Mouse (Mus musculus): Measurements from ENCODE around the gene Dynlt1f. TPM values are rescaled to one million over a fixed set of nuclear protein-coding genes. Genes with fewer than 3 reads are reported as not detected.
"Not testable (repeated sequence)": the region's sequence is repeated elsewhere in the genome, so short reads cannot be mapped to it uniquely, and the experiment has no call there.

Dynlt1f gene
- polyA plus RNA-seq, 1 experiment from 2014 or later: 185 TPM

DNA sequence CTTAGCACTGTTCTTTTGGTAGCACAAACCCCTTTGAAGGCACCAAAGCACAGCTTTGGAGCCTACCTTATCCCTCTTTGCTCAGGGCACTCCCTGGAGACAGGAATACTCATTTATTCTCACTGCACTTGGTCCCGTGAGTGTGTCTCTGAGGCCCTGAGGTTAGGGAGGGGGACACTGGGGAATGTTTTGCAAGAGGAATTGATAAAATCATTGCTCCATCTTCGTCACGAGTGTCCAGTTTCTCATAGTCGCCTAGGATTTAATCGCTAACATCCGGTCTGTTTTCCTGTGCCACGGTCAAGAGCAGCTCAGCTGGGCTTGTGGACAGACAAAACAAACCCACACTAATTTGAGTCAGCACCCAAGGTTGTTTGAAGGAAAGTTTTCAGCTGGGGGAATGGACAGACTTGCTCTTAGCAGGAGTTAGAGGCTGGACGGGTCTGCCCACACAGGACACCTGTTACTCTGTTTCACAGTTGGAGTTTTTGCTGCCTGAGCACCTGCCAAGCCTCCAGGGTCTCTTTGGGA, 29.7 kb upstream of the Dynlt1f start:
- WGBS: 58% methylated on average over 5 of the region's 8 CpGs
- not testable (repeated sequence) for H3K4me2 ChIP-seq; H3K27ac ChIP-seq; H3K36me3 ChIP-seq; H3K4me3 ChIP-seq; H3K9ac ChIP-seq; H3K9me3 ChIP-seq (replicated peaks); H3K27me3 ChIP-seq; H3K4me1 ChIP-seq (replicated peaks)
- 0 out of 2 replicates have a peak, but pooled peaks have one; percentile 16 for ATAC-seq (replicated peaks; ENCODE audit: insufficient number of reproducible peaks, insufficient read depth, low FRiP score, low read depth)

DNA sequence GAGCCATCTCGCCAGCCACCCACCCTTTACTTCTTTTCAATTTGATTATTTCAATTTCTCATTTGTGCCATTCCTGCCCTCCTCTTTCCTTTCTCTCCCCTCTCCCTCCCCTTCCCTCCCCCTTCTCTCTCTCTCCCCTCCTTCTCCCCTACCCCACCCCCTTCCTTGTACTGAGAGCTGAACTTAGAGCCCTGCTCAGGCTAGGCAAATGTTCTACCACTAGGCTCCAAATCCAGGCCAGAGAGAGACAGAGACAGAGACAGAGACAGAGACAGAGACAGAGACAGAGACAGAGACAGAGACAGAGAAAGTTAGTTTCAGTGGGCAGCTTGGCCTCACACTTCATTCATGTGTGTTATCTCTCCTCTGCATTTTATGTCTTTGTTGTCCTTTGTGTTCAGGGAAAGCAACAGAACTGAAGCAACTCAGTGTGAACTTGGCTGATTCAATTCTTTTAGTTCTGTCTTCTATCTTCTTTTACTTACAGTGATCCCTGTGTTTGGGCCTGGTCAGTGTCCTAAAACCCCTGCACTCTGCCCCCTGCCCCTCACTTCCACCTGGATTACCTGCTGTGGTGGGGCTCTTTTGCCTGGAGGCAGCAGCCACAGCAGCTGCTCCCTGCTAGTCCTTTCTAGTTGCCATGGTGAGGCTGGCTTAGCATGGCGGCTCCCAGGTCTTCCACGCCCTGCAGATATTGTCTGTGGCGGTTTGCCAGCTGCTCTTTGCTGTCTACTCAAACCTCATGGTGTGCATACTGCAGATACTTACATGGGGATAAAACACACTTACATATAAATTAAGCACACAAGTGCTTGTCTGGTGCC, 29.0 kb upstream of the Dynlt1f start:
- not testable (repeated sequence) for H3K4me2 ChIP-seq; H3K9ac ChIP-seq; H3K27me3 ChIP-seq; H3K36me3 ChIP-seq; H3K9me3 ChIP-seq (replicated peaks); H3K27ac ChIP-seq; H3K4me3 ChIP-seq; H3K4me1 ChIP-seq (replicated peaks)
- ATAC-seq (replicated peaks; ENCODE audit: insufficient number of reproducible peaks, insufficient read depth, low FRiP score, low read depth): peak; percentile 57
- no CpG with 5 or more reads among the region's 4 CpGs for WGBS

GRCm38 (mm10) chr17:6683702-6684101, 28.0 kb upstream of the Dynlt1f start:
- not testable (repeated sequence) for H3K9me3 ChIP-seq (replicated peaks); H3K27me3 ChIP-seq; ATAC-seq (replicated peaks; ENCODE audit: insufficient number of reproducible peaks, insufficient read depth, low FRiP score, low read depth); H3K4me2 ChIP-seq; H3K9ac ChIP-seq; H3K4me3 ChIP-seq; H3K4me1 ChIP-seq (replicated peaks); H3K36me3 ChIP-seq; H3K27ac ChIP-seq
- WGBS: 100% methylated on average over 1 of the region's 5 CpGs

DNA sequence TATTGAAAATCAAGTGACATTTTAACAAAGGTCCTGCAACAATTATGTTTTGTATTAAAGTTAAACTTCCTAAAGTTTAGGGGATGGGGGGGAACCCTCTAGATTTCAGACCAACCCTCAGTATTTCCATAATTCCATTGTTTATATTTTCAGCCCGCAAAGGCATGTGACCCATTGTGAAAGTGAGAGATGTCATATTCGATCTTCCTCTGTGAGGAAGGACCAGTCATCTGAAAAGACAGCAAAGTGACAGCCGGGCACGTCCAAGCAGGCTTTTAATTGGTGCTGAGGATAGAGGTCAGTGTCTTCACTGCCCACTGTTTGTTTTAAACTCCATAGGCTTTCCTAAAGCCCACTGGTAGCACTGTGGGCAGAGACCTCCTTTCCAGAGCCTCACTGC, 26.0 kb upstream of the Dynlt1f start:
- not testable (repeated sequence) for ATAC-seq (replicated peaks; ENCODE audit: insufficient number of reproducible peaks, insufficient read depth, low FRiP score, low read depth); H3K9ac ChIP-seq; H3K4me2 ChIP-seq; H3K9me3 ChIP-seq (replicated peaks); H3K27ac ChIP-seq; H3K4me1 ChIP-seq (replicated peaks); H3K36me3 ChIP-seq; H3K4me3 ChIP-seq; H3K27me3 ChIP-seq
- 75% methylated on average over 4 of the region's 4 CpGs for WGBS

DNA sequence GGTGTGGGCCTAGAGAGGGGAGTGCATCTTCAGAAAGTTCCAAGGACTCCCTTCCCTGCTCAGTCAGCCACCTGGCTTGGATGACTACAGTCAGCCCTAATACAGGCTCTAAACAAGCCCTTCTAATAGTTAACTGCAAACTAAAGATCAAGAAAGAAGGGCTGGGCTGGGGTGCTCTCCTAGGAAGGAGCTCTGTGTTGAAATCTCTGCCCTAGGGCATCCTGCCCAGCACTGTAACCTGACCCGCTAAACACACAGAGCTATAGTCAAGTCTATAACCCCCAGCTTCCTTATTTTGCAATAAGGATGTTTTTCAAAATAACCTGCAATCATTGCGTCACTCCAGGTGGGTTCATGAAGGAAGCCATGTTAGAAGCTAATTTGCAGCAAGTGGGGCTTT, 22.4 kb upstream of the Dynlt1f start:
- H3K9me3 ChIP-seq (replicated peaks); H3K27ac ChIP-seq; H3K4me2 ChIP-seq; H3K4me1 ChIP-seq (replicated peaks); H3K9ac ChIP-seq; H3K36me3 ChIP-seq; H3K27me3 ChIP-seq; ATAC-seq (replicated peaks; ENCODE audit: insufficient number of reproducible peaks, insufficient read depth, low FRiP score, low read depth); H3K4me3 ChIP-seq: not testable (repeated sequence)
- 60% methylated on average over 1 of the region's 2 CpGs for WGBS

GRCm38 (mm10) chr17:6674297-6674696, 18.6 kb upstream of the Dynlt1f start:
- not testable (repeated sequence) for H3K36me3 ChIP-seq; H3K27me3 ChIP-seq; H3K4me2 ChIP-seq; H3K4me1 ChIP-seq (replicated peaks); ATAC-seq (replicated peaks; ENCODE audit: insufficient number of reproducible peaks, insufficient read depth, low FRiP score, low read depth); H3K9me3 ChIP-seq (replicated peaks); H3K27ac ChIP-seq; H3K4me3 ChIP-seq; H3K9ac ChIP-seq
- 56% methylated on average over 5 of the region's 5 CpGs for WGBS

DNA sequence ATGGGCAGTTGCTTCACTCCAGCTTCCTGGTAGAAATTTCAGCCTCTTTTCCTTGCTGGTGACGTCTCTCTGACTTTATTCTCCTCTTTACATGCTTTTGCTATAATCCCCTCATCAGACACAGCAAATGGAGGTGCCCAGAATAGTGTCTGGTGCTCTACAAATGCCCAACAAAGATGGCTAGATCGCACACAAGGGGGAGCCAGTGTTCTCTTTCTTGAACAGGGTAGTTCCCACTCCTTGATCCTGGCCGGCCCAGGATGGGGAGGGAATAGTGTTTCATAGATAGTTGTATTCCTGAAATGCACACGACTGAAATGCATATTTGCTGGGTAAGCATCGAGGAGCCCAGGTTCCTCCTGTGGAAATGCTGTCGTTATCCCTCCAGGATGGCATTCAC, 12.8 kb upstream of the Dynlt1f start:
- ATAC-seq (replicated peaks; ENCODE audit: insufficient number of reproducible peaks, insufficient read depth, low FRiP score, low read depth); H3K4me1 ChIP-seq (replicated peaks); H3K27ac ChIP-seq; H3K36me3 ChIP-seq; H3K9me3 ChIP-seq (replicated peaks); H3K4me2 ChIP-seq; H3K4me3 ChIP-seq; H3K27me3 ChIP-seq; H3K9ac ChIP-seq: not testable (repeated sequence)
- no CpG with 5 or more reads among the region's 6 CpGs for WGBS

DNA sequence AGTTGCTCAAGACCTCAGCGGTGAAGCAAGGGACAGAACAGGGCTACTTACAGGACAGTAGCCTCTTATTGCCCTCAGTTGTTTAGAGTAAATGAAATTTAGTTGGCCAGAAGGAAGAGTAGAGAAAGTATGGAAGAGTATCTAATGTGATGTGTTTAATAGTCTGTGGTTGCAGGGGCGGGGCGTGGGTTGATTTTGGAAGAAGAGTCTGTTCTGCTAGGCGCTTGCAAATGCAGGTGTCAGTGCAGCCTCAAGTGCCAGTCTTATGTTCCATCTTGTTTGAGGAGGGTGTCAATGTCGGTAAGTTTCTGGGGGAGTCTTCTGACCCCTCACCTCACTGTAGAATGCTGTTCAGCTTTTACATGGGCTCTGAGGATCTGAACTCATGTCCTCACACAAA, 9.7 kb upstream of the Dynlt1f start:
- H3K27ac ChIP-seq; H3K9me3 ChIP-seq (replicated peaks); ATAC-seq (replicated peaks; ENCODE audit: insufficient number of reproducible peaks, insufficient read depth, low FRiP score, low read depth); H3K27me3 ChIP-seq; H3K4me1 ChIP-seq (replicated peaks); H3K36me3 ChIP-seq; H3K4me2 ChIP-seq; H3K9ac ChIP-seq; H3K4me3 ChIP-seq: not testable (repeated sequence)
- WGBS: 83% methylated on average over 4 of the region's 5 CpGs

GRCm38 (mm10) chr17:6662840-6663239, 7.1 kb upstream of the Dynlt1f start:
- H3K27me3 ChIP-seq; H3K4me3 ChIP-seq; H3K4me2 ChIP-seq; ATAC-seq (replicated peaks; ENCODE audit: insufficient number of reproducible peaks, insufficient read depth, low FRiP score, low read depth); H3K27ac ChIP-seq; H3K9ac ChIP-seq; H3K36me3 ChIP-seq; H3K4me1 ChIP-seq (replicated peaks); H3K9me3 ChIP-seq (replicated peaks): not testable (repeated sequence)
- whole genome bisulfite sequencing: 50% methylated on average over 3 of the region's 3 CpGs

- peak; percentile 56 for ATAC-seq (replicated peaks; ENCODE audit: insufficient number of reproducible peaks, insufficient read depth, low FRiP score, low read depth)
- WGBS: 40% methylated on average over 10 of the region's 11 CpGs
- H3K27me3 ChIP-seq; H3K36me3 ChIP-seq; H3K4me2 ChIP-seq; H3K9ac ChIP-seq; H3K9me3 ChIP-seq (replicated peaks); H3K4me1 ChIP-seq (replicated peaks); H3K4me3 ChIP-seq; H3K27ac ChIP-seq: not testable (repeated sequence)
Observed at GRCm38 (mm10) chr17:6661093-6661816, 5.6 kb upstream of the Dynlt1f start.

DNA sequence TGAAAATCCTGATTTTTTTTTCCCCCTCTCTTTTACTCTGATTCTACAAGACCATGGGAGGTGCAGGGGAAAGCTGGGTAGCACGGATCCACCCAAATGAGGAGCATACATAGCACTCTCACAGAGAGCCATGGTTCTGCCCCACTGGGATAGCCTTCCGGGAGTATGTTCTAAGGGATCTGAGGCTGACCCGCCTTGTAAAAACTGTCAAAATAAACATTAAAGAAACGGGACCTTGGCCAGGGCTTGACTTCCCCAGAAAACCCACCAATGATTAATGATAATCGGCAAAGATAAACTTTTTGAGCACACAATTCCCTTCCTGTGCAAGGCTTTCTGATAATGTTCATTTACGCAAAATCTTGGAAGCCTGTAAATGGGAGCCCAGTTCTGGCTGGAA, 4.9 kb upstream of the Dynlt1f start:
- H3K4me3 ChIP-seq; H3K9ac ChIP-seq; H3K36me3 ChIP-seq; H3K4me2 ChIP-seq; H3K9me3 ChIP-seq (replicated peaks); ATAC-seq (replicated peaks; ENCODE audit: insufficient number of reproducible peaks, insufficient read depth, low FRiP score, low read depth); H3K4me1 ChIP-seq (replicated peaks); H3K27ac ChIP-seq; H3K27me3 ChIP-seq: not testable (repeated sequence)
- WGBS: 50% methylated on average over 6 of the region's 6 CpGs

DNA sequence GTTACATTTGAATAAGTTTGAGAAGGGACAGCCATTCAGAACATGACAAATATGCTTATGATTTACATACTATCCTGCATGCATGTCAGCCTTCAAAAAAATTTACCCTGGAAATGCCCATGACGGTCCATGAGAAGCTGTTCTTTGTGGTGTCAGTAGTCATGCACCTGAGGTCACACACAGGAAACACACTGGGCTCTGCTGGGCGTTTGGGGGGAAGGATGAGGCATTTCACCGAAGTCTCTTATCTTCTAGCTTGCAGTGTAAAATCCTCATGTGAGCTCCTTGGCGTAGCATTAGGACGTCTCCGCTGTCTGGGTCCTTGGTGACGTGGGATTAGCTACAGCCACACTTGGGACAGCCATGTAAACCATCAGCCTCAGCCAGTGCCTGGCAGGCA, 3.1 kb upstream of the Dynlt1f start, which contains the start of gene Sytl3:
Sytl3 (plus strand) TSS at position 293 of the 400 bp plus-strand sequence.
- H3K4me2 ChIP-seq; H3K4me3 ChIP-seq; H3K9ac ChIP-seq; H3K27ac ChIP-seq; ATAC-seq (replicated peaks; ENCODE audit: insufficient number of reproducible peaks, insufficient read depth, low FRiP score, low read depth); H3K27me3 ChIP-seq; H3K36me3 ChIP-seq; H3K4me1 ChIP-seq (replicated peaks); H3K9me3 ChIP-seq (replicated peaks): not testable (repeated sequence)
- WGBS: 64% methylated on average over 5 of the region's 7 CpGs

Data from heart, embryonic 15.5 days (tissue).